Mouse (Mus musculus): ENCODE measurements at regions not wholly inside any gene's neighbourhood (a gene's known extent, or its start where the extent isn't known, plus 50 kb on each side); places are given as distances from the start of the nearest gene placed in this dataset.

GRCm38 (mm10) chr6:51320676-51321419 lies 111.6 kb upstream of the Nfe2l3 start:
- no peak for TF ChIP-seq CTCF (IDR thresholded peaks at IDR 0.05; ENCODE audit: low read depth)
- TF ChIP-seq EP300 (optimal IDR thresholded peaks at IDR 0.05): no peak

Measured in stomach, postnatal 0 days (tissue).